Comparison of ENCODE assay signal across 11 mouse cellular contexts in genomic region chr17:39010675-39011638, GRCm38 (mm10). TPM values are rescaled to one million over a fixed set of nuclear protein-coding genes. Genes with fewer than 3 reads are reported as not detected.
DNase-seq lines count a peak whose midpoint lies in the region; ATAC-seq lines count a peak whose summit lies in the region.
"Had no signal": no experiment of that assay in that cellular context is flagged by ENCODE, and none has a peak within 500 bp of the region (broad histone marks: within the 10 kb centered on the region; RNA-seq: fewer than 3 reads in every experiment).

No protein-coding gene starts in this region.

- no peaks in the 10 kb centered on the region for H3K27me3 ChIP-seq in forebrain, embryonic 15.5 days
- H3K27me3 ChIP-seq in midbrain, embryonic 10.5 days (ENCODE audit: low read depth, poor library complexity, severe bottlenecking): no peaks in the 10 kb centered on the region
- H3K27me3 ChIP-seq: embryonic facial prominence, embryonic 13.5 days had no signal

- no peaks in the 10 kb centered on the region for H3K4me1 ChIP-seq in forebrain, embryonic 15.5 days
- peaks cover 6% of the 10 kb centered on the region for H3K4me1 ChIP-seq in midbrain, embryonic 10.5 days
- H3K4me1 ChIP-seq: embryonic facial prominence, embryonic 13.5 days had no signal

- no peak overlapping the region for H3K9ac ChIP-seq in forebrain, embryonic 15.5 days (replicated peaks)
- H3K9ac ChIP-seq: embryonic facial prominence, embryonic 13.5 days; liver, embryonic 14.5 days had no signal

- 0 out of 2 replicates have a peak, but pooled peaks cover 3% of the 10 kb centered on the region for H3K9me3 ChIP-seq in forebrain, embryonic 15.5 days
- H3K9me3 ChIP-seq in midbrain, embryonic 10.5 days (replicated peaks): peaks cover 14% of the 10 kb centered on the region; the same call in 1 of the 2 replicates

- H3K36me3 ChIP-seq in forebrain, embryonic 15.5 days: no peaks in the 10 kb centered on the region
- no peaks in the 10 kb centered on the region for H3K36me3 ChIP-seq in midbrain, embryonic 10.5 days
- H3K36me3 ChIP-seq: embryonic facial prominence, embryonic 13.5 days had no signal

- peak overlapping the region; percentile 46 for H3K4me2 ChIP-seq in forebrain, embryonic 15.5 days (replicated peaks)
- H3K4me2 ChIP-seq: embryonic facial prominence, embryonic 13.5 days had no signal

- ATAC-seq in forebrain, embryonic 15.5 days (replicated peaks): peak; percentile 57; the same call in 1 of the 2 replicates

- DNase-seq in heart, adult 11 months: peak; percentile 77
- DNase-seq in heart, adult 18-20 months: no peak
- DNase-seq in 3134 (ENCODE audit: extremely low read depth, insufficient read length, low spot score): peak; percentile 1
- DNase-seq in midbrain, embryonic 10.5 days (ENCODE audit: low spot score): peak; percentile 20
- no peak for DNase-seq in adrenal gland, adult 18-20 months (ENCODE audit: low spot score in 2 of 2)
- DNase-seq in adrenal gland, postnatal 14 days: no peak
- no peak for DNase-seq in ovary, adult 18-20 months (ENCODE audit: low spot score)

- WGBS in forebrain, embryonic 15.5 days: 38% methylated on average over 30 of the region's 30 CpGs
- 37% methylated on average over 30 of the region's 30 CpGs for WGBS in midbrain, embryonic 10.5 days

- H3K27ac ChIP-seq in forebrain, embryonic 15.5 days (replicated peaks): no peak overlapping the region
- no peak overlapping the region for H3K27ac ChIP-seq in midbrain, embryonic 10.5 days (replicated peaks)
- H3K27ac ChIP-seq: embryonic facial prominence, embryonic 13.5 days; liver, embryonic 14.5 days had no signal

- H3K4me3 ChIP-seq in forebrain, embryonic 15.5 days: peak overlapping the region; percentile 31
- H3K4me3 ChIP-seq in midbrain, embryonic 10.5 days: peak overlapping the region; percentile 46
- H3K4me3 ChIP-seq: embryonic facial prominence, embryonic 13.5 days had no signal

RNA-seq across cellular contexts. Expression of gene Esp24, which starts 25.5 kb away (rescaled TPM):
- not detected for total RNA-seq in heart, adult 18-20 months (2021)
- not detected in 2 replicates for polyA plus RNA-seq in forebrain, embryonic 15.5 days (2015; fragmentation: Nextera tagmentation; extraction: Ambion mirVana)
- polyA plus RNA-seq in midbrain, embryonic 10.5 days (2016; fragmentation: Nextera tagmentation; extraction: Ambion mirVana): not detected in 2 replicates
- not detected for total RNA-seq in adrenal gland, adult 18-20 months (2021)
- total RNA-seq in adrenal gland, postnatal 14 days (2021): not detected in 2 replicates
- total RNA-seq: layer of hippocampus, adult 18-20 months had no signal
- polyA plus RNA-seq: embryonic facial prominence, embryonic 13.5 days; liver, embryonic 14.5 days had no signal

RNA-seq across cellular contexts. Expression of gene Gm21903, which starts 32.2 kb away (rescaled TPM):
- total RNA-seq in heart, adult 18-20 months (2021): not detected
- not detected in 2 replicates for polyA plus RNA-seq in forebrain, embryonic 15.5 days (2015; fragmentation: Nextera tagmentation; extraction: Ambion mirVana)
- not detected in 2 replicates for polyA plus RNA-seq in midbrain, embryonic 10.5 days (2016; fragmentation: Nextera tagmentation; extraction: Ambion mirVana)
- not detected for total RNA-seq in adrenal gland, adult 18-20 months (2021)
- total RNA-seq in adrenal gland, postnatal 14 days (2021): not detected in 2 replicates
- total RNA-seq: layer of hippocampus, adult 18-20 months had no signal
- polyA plus RNA-seq: embryonic facial prominence, embryonic 13.5 days; liver, embryonic 14.5 days had no signal

Comparison
In these comparisons a context has a peak if more than half of its experiments do, and no peak if none do; other contexts are left out.
1. DNase-seq: peak in heart, adult 11 months (single experiment), 3134 (single experiment) and midbrain, embryonic 10.5 days (single experiment); none in heart, adult 18-20 months (0 of 2), adrenal gland, adult 18-20 months (0 of 2), adrenal gland, postnatal 14 days (single experiment) and ovary, adult 18-20 months (single experiment).